8 mouse cellular contexts compared by ENCODE assay signal in the genomic region with DNA sequence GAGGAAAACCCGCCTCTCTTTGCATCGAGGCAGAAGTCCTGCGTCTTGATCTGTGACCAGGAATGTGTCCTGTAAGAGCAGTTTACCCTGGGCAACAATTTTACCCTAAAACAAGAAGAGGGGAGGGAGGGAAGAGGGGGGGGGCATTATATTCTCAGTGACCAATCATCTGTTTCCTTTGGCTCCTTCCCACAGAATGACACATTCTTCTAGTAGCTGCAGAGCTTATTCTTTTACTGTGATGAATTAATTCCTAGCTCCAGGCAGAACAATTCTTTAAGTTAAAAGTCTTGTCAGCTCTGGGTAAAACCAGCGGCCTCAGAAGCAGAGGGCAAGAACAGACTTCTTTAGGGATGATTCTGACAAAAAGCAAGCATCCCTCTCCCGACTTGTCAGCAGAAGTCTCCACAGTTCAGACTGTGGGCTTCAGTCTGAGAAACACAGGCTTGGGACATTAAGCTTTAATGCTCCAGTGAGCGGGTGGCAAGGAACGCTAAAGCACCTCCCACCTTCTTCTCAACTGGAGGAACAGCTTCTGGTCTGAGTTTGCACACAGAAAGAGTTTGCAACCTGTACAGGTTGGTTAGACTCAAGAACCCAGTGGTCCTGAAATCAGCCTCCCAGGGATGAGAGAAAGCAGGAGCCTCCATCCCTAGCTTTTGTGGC.
DNase-seq lines count a peak whose midpoint lies in the region; ATAC-seq and TF ChIP-seq lines count a peak whose summit lies in the region.

No protein-coding gene starts in this region.

- no peak for DNase-seq in heart, adult 8-10 months (ENCODE audit: low spot score)
- peak; percentile 31 for DNase-seq in right cerebral cortex, adult 18-20 months
- no peak for DNase-seq in right cerebral cortex, postnatal 10 days (ENCODE audit: low spot score in 2 of 2)
- DNase-seq in kidney, postnatal 0 days (ENCODE audit: low spot score), result no peak
- no peak for DNase-seq in layer of hippocampus, postnatal 25 days (ENCODE audit: extremely low spot score in 1 of 2, low spot score in 1 of 2)

- H3K9ac ChIP-seq in heart, embryonic 13.5 days, result no peak overlapping the region
- H3K9ac ChIP-seq in kidney, postnatal 0 days (ENCODE audit: low read depth, low read length), result no peak overlapping the region
- H3K9ac ChIP-seq in neural tube, embryonic 15.5 days (replicated peaks), result no peak overlapping the region

- peaks cover 97% of the 10 kb centered on the region for H3K36me3 ChIP-seq in heart, embryonic 13.5 days
- peaks cover 71% of the 10 kb centered on the region for H3K36me3 ChIP-seq in kidney, postnatal 0 days (ENCODE audit: insufficient read depth, low read length)
- H3K36me3 ChIP-seq in neural tube, embryonic 15.5 days, result peaks cover 89% of the 10 kb centered on the region

- H3K4me1 ChIP-seq in heart, embryonic 13.5 days, result no peaks in the 10 kb centered on the region
- H3K4me1 ChIP-seq in kidney, postnatal 0 days (replicated peaks; ENCODE audit: insufficient read depth, low read length), result no peaks in the 10 kb centered on the region
- peaks cover 10% of the 10 kb centered on the region for H3K4me1 ChIP-seq in neural tube, embryonic 15.5 days

- H3K4me2 ChIP-seq in heart, embryonic 13.5 days, result no peak overlapping the region
- no peak overlapping the region for H3K4me2 ChIP-seq in kidney, postnatal 0 days (ENCODE audit: low read length)
- H3K4me2 ChIP-seq in neural tube, embryonic 15.5 days, result no peak overlapping the region

- no peak overlapping the region for H3K4me3 ChIP-seq in heart, embryonic 13.5 days
- H3K4me3 ChIP-seq in kidney, postnatal 0 days (replicated peaks; ENCODE audit: low read depth, low read length), result no peak overlapping the region
- H3K4me3 ChIP-seq in neural tube, embryonic 15.5 days (replicated peaks), result no peak overlapping the region

- 76% methylated on average over 7 of the region's 7 CpGs for WGBS in heart, embryonic 13.5 days
- 41% methylated on average over 7 of the region's 7 CpGs for WGBS in kidney, postnatal 0 days
- 66% methylated on average over 7 of the region's 7 CpGs for WGBS in neural tube, embryonic 15.5 days

- ATAC-seq in heart, embryonic 13.5 days (ENCODE audit: extremely low read depth, insufficient number of reproducible peaks, low FRiP score, low TSS enrichment), result no peak
- ATAC-seq in kidney, postnatal 0 days (replicated peaks; ENCODE audit: low FRiP score, low read depth), result no peak
- no peak for ATAC-seq in neural tube, embryonic 15.5 days (ENCODE audit: low FRiP score)
- ATAC-seq in cerebellum, adult (ENCODE audit: insufficient number of reproducible peaks, low FRiP score, low TSS enrichment), result no peak

- peak overlapping the region; percentile 36; the same call in 1 of the 2 replicates for H3K27ac ChIP-seq in heart, embryonic 13.5 days (replicated peaks)
- peak overlapping the region; percentile 10; the same call in 1 of the 2 replicates for H3K27ac ChIP-seq in kidney, postnatal 0 days
- peak overlapping the region; percentile 66 for H3K27ac ChIP-seq in neural tube, embryonic 15.5 days (replicated peaks)

- no peak for TF ChIP-seq CTCF in kidney, postnatal 0 days (IDR thresholded peaks at IDR 0.05; ENCODE audit: low read depth)

- H3K27me3 ChIP-seq in heart, embryonic 13.5 days (replicated peaks), result no peaks in the 10 kb centered on the region
- no peaks in the 10 kb centered on the region for H3K27me3 ChIP-seq in kidney, postnatal 0 days (ENCODE audit: insufficient read depth, low read length)
- H3K27me3 ChIP-seq in neural tube, embryonic 15.5 days (replicated peaks), result no peaks in the 10 kb centered on the region

- no peaks in the 10 kb centered on the region for H3K9me3 ChIP-seq in heart, embryonic 13.5 days
- H3K9me3 ChIP-seq in kidney, postnatal 0 days (replicated peaks; ENCODE audit: low read length), result no peaks in the 10 kb centered on the region
- no peaks in the 10 kb centered on the region for H3K9me3 ChIP-seq in neural tube, embryonic 15.5 days (replicated peaks)

Comparison
In these comparisons a context has a peak if more than half of its experiments do, and no peak if none do; other contexts are left out.
1. H3K27ac ChIP-seq: peak in every context shown above with its lines; median percentile 66 in neural tube, embryonic 15.5 days; 36 in heart, embryonic 13.5 days; 10 in kidney, postnatal 0 days.